Mouse (Mus musculus): ENCODE data around the gene Srp54a.
"Not testable (repeated sequence)": the region's sequence is repeated elsewhere in the genome, so short reads cannot be mapped to it uniquely, and the experiment has no call there.

The Srp54a gene

DNA sequence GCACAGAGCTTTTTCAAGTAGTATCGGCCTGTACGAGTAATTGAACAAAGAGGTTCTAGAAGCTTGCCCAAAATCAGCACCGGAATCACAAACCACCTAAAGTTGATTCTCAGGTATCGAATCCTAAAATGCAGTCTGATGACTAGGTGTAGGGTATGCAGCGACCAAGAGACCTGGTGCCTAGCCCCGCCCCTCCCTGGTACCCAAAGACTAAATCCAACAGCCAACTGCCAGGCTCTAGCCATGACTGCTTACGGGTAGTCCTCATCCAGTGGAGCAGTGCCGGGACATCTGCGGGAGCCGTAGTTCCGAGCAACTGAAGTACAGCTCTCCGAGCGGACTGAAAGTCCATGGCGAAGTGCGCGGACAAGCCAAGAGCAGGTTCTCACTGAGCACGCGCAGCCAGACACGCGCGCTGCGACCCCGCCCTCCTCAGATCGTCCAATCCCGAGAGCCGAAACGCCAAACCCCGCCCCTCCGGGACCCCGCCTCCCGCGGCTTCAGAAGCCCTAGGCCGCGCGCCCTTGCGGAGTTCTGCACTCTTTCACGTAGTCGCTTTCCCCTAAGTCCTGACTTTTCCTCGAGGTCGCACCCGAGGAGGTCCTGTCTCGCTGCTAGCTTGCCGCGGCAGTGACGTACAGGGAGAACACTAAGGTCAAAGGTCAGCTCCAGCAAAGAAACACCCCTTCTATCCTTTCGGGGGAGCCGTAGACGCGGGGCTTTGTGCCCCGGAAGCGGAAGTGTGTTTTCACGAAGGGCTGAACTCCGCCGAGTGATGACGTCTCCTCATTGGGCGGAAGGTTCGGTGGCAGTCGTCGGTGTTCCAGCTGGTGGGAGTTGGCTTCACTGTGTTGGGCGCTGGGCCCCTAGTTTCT, at the start of gene Srp54a, which contains the start of gene 2700097O09Rik:
Gene Srp54a (plus strand): TSS at position 537 of the 875 bp plus-strand sequence.
Gene 2700097O09Rik (minus strand): TSS at position 385 of the 875 bp plus-strand sequence.
- peak; percentile 94 for DNase-seq

DNA sequence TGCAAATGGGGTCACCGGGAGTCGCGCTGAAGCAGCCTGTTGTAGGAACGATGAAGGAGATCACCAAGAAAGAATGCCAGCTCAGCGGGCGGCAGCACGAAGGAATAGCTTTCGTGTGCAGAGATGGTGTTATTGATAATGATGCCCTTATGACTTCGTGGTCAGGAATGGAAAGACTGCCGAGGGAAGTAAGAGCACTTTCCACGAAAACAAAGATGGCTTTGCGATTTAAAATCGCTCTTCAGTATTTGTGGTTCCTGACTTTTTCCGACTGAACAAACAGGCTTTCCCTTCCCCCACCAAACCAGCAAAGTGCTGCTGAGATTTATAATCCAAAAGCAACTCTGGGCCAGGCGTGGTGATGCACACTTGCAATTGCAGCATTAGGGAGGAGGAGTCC, 39.1 kb upstream of the Srp54a start:
- DNase-seq = no peak

DNA sequence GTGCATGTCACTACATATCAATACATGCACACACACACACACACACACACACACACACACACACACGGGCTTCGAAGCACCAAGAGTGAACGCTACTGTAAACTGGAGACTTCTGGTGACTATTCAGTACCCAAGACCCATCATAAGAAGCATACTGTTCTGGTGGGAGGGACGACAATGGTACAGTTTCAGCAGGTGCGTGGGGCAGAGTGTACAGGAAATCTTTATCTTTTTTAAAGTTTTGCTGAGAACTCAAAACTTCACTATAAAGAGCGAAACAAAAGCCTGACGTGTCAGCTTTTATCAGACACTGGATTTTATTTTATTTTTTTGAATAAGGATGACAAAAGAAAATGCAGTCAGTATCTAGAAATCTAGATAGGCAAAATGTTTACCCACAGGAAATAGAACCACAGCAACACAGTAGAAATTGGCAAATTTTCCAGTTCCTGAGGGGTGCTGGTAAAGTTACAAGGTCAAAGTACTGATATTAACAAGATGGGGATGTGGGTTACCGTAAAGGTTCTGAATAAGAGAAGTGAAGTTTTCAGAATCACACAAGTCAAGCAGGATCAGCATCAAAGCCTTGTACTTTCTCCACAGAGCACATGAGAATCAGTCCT, 30.2 kb upstream of the Srp54a start:
- no peak for DNase-seq

DNA sequence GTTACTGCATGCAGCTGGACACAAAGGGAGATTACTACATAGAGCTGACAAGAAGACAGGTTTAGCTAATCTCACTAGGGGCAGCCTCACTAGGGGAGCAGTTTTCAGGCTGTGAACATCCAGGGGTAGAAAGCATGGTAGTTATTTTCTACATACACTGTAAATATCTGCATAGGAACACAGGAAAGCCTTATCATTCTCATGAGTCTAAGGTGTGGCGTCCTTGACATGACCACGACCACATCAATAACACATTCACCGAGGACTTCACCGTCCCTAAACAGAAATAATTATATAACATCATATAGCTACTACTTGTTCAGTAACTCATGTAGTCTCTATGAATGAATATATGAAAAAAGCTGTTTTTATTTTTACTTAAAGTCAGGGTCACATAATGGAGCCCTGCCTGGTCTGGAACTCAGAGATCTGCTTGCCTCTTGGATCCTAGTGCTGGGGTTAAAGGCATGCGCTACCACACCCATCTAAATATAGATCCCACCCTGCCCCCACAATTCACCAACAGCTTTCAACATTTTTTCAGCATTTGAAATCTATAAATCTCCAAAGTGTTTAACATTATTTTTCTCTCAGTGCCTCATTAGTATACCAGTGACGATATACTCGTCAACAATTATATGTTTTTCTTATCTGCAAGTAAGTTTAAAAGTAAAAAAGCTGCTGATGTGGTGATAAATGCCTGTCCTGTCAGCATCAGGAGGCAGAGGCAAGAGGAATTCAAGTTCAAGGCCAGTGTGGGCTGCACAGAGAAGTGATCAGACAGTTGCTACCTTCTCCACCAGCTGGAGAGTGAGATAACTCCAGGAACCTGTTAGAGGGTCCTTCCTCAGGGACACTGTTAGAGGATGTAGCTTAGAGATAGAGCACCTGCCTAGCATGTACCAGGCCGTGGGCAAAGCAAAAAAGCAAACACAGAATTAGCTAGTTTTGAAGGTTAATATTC, 28.6 kb upstream of the Srp54a start:
- DNase-seq = no peak

DNA sequence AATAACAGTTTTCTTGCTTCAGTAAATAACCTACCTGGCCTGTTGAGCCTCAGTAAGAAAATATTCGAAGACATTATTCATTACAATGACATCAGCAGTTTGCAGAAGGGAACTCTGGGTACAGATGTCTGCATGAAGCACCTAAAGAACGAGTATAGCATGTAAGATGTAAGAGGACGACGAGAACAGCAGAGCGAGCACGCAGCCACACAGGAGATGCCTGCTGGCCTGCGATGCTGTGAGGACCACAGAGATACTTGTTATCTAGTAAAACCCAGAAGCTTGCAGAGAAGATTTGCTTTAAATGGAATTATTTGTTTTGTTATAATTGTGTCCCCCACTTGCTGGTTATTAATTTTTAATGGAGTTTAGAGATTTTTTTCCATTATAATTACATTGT, 26.8 kb upstream of the Srp54a start:
- DNase-seq = no peak

DNA sequence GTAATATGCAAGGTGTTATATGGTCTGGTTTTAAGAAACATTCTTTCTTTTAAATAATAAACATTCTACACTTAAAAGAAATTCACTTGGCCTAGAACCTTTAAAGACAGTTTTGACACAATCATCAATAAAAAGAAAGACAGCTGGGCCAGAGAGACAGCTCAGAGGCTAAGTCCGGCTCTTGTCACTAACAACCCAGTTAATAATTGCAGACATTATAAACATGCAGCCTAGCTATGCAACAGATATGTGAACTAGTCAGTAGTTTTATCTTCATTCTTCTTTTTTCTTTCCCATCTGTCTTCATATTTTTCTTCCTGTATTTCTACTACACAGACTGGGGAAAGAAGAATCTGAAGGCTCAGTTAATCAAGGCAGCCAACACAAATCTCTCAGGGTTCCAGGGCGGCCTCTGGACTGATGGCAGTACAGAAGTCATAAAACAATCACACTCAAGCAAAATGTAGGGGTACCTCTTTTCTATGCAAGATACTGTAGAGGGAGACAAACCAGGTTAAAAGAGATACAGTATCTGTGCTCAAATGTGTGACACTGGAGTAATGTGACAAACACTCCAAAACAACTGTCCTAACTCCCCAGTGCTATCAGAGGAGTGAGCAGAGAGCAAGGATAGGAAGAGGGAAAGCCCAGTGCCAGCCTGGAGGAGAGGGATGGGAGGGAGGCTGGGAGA, 25.4 kb upstream of the Srp54a start:
- DNase-seq = no peak

DNA sequence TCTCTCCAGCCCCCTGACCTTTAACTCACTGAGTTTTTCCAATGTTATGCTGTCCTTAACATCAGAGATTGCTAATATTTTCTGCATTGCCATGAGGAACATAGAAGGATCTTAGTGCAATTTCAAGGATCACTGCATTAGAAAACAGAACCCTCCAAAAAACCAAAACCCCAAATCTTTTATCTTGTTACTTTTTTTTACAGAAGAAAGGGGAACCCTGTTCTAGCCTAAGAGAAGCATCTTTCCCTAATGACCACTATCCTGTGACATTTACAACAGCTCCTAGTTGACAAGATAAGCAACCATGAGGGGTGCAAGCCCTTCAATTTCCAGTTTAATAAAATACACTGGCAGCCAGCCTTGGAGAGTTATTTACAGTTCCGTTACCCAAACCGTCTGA, 23.4 kb upstream of the Srp54a start:
- no peak for DNase-seq

DNA sequence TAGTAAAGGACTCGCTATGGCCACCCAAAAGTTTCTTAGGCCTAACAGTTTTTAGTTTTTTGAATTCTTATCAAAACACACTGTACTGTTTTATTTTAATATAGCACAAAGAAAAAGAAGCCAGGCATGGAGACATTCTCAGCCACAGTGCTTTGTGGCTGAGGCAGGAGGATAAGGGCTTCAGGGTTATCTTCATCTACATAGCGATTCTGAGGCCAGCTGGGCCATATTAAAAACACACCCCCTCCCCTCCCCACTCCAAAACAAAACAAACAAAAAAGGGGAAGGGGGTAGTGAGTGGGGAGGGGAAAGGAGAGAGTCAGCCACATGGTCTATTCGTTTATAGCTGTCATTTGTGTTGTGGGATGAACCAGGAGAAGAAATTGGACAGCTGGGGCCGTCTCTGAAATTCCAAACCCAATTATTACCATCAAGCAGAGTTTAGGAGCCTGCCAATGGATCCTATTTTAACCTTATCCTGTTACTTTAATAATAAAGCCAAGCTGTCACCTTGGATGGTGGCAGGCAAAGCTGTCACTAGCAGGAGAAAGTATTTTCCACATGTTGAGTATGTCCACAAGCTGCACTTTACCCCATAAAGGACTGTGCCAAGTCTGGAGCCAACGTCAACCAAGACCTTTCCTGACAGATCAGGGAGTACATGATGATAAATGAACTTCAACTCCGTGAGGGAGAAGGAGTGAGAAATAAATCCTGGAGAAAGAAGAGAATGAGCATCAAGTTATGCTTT, 21.0 kb upstream of the Srp54a start:
- no peak for DNase-seq

DNA sequence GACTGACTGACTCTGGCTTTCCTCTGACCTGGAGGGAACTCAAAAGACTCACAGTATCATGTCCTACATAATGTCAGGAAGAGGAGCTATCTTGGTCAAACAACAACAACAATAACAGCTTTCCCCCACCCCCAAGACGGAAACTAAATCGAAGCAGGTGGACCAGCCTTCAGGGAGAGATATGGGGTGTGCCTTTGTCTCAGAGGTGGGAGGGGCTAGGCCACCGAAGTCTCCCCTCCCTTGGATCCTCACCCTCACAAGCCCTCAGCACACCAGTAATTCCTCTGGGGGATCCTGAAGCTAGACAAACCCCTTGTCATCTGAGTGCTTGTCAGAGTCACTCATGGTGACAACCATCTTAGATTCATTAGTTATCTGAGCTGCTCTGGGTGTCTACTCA, 20.2 kb upstream of the Srp54a start:
- DNase-seq = no peak

DNA sequence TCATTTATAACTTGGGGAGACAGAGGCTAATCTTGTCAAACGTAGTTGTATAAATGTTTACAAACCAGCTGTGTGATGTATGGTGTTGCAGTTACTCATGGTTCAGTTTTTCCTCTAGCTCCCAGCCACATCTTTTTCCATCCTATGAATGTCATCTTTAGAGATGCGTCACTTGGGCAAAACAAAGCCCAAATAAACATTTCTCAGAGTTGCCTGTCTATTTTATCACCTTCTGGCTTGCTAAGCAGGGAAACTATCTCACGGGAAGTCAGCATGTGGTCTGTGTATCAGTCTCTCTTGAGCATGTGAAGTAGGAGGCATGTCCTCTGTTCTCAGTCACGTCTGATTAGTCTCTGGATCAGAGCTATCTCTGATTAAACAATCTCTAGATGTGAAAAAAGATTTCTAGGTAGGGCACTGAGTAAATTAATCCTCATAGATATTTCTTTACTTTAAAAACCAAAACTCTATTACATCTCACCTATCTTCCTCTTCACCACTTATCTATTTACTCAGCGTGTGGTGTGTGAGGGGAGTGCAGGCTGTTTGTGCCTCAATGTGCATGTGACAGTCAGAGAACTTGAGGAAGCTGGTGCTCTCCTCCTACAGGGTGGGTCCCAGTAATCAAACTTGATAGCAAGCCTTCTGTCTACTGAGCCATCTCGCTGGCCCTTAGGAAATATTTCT, 19.7 kb upstream of the Srp54a start:
- DNase-seq = no peak

DNA sequence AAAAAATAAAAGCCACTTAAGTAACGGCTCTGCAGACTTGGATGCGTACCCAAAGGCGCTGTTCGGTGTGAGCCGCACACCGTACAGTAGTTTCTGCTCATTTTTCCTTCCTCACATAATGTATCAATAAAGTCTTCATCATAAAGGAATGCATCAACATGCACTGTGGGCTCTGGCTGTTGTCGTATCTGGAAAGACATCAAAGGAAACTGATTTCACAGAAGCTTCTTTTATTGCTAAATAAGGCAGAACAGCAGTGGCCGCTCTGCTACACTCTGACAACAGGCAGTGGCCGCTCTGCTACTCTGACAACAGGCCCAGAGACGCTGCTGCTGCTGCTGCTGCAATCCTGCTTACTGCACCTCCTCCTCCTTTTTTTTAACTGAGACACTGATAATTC, 19.1 kb upstream of the Srp54a start:
- no peak for DNase-seq

DNA sequence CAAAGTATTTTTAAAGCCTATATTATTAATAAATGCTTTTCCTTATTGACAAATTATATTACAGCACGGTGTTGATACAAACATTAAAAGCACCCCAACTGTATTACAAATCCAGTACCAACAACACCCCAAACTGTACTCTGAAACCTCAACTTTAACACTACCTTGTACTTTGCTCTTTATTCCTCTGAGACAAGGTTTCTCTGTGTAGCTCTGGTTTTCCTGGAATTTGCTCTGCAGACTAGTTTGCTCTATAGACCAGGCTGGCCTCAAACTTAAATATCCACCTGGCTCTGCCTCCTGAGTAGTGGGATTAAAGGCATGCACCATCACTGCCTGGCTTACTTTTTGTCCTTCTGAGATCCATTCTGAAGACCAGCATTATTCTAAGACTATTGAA, 17.9 kb upstream of the Srp54a start:
- DNase-seq = no peak

DNA sequence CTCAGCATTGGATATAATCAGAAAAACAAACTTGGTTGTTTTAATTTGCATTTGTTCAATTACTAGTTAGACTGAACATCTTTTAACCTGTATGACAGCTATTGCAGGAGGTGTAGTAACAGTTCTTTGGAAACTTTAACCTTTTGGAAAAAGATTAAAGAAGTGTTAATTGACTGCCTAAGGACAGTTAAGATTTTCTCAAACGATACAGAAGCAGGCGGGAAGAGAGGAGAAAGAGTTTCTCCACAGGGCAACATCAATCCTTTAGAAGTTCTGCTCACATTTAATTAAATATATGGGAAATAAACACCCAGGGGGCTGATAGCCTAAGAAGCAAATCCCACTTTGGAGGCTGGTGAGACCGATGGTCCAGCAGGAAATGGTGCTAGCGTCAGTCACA, 7.6 kb upstream of the Srp54a start:
- DNase-seq = no peak

DNA sequence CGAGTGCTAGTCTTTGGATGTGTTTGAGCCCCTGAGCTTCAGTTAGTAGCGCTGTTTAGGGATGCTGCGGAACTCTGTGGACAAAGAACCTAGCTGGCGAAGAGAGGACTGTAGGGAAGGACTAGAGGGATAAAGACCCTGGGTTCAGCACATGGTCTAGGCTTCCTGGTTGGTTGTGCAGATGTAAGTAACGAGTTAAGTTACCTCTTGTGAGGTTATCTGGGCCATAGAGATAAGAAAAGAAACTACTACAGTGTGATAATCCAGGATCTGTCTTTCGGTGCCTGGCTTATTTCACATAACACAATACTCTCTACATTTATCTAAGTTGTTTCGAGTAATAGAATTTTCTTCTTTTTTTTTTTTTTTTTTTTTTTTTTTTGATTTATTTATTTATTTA, 6.4 kb upstream of the Srp54a start:
- DNase-seq = no peak

DNA sequence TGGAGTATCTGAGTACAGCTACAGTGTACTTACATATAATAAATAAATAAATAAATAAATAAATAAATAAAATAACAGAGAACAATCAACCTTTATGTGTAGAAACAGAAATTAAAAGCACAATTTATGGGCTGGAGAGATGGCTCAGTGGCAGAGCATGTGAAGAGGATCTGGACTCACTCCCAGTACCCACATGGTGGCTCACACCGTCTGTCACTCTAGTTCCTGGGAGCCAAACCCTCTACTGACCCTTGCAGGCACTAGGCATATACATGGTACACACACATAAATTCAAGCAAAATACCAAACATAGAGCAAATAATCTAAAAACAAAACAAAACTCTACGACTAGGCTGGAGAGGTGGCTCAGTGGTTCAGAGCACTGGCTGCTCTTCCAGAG, 4.8 kb upstream of the Srp54a start:
- no peak for DNase-seq

DNA sequence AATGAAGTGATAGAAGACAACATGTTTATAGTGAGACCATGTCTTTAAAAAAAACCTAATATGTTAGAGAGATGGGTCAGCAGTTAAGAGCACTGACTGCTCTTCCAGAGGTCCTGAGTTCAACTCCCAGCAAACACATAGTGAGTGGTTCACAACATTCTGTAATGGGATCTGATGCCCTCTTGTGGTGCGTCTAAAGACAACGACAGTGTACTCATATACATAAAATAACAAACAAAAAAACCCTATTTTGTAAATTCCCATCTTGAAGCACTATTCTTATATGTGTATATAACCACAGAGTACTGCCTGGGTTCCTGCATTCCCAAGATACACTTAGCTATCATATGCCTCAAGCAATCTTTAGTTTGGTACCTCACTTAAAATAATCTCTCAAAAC, 1.4 kb upstream of the Srp54a start:
- not testable (repeated sequence) for DNase-seq

DNA sequence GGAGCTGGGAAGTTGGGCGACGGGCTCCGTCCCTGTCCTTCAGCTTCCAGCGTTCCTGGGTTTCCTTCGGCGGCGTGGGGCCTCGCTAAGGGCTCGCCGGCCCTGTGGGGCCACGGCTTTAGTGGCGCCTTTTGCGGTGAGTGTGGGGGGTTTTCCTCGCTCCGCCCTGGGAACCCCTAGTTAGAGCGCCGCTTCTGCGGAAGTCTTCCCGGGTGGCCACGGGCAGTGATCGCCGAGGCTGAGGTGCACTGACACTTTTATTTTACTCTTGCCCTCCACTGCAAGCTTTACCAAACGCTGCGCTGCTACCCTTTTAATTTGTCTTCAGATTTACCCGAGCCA, 510 bp downstream of the Srp54a start:
- not testable (repeated sequence) for DNase-seq

DNA sequence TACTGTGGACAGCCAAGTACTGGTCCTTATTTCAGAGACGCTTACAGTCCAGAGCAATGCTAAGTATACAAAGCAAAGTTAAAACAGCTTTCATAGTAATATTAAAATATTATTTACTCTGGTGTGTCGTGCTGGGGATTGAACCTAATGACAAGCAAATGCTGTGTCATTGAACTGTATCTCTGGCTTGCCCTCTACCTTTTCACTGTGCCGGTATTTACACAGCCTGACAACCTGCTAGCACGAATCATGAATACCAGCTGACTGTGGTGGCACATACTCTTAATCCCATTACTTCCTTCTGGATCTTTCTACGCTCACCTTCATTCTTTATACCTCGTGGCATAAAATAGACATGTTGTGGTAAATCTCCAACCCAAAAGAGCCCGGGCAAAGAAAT, 12.1 kb downstream of the Srp54a start:
- not testable (repeated sequence) for DNase-seq

DNA sequence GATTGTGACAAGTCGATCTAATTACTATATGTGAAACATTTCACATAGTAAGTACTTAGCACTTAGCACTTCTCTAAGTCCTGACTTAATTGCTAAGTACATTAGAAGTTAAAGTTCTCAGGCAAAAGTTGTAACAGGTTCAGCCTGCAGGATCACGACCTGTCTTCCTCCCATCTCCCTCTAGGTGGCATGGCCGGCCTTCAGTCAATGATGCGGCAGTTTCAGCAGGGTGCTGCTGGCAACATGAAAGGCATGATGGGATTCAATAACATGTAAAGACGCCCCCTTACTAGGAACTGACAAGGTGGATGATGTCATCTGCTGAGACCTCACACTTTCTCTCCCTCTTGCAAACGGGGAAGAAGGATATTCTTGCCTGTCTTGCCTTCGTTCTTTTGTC, 32.6 kb downstream of the Srp54a start:
- not testable (repeated sequence) for DNase-seq

DNA sequence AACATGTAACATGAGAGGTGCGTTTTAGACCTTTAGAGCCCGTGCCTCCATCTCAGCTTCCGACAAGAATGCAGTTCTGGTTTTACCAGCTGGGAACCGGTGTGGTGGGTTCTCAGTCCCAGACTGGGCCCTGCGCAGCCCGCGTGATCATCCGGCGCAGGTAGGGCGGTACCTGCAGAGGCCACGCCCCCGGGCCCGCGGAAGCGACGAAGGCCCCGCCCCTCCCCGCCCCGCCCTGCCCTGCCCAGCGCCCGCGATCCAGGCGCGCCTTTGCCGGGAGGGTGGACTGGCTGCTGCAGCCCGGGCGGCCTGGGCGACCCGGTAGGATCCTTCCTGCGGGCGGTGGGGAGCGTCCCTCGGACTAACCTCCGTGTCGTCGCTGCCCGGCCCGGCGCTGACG, 44.2 kb downstream of the Srp54a start, which contains the start of gene Fam177a:
Gene Fam177a (plus strand): TSS at position 228 of the 400 bp plus-strand sequence.
- DNase-seq = not testable (repeated sequence)

DNA sequence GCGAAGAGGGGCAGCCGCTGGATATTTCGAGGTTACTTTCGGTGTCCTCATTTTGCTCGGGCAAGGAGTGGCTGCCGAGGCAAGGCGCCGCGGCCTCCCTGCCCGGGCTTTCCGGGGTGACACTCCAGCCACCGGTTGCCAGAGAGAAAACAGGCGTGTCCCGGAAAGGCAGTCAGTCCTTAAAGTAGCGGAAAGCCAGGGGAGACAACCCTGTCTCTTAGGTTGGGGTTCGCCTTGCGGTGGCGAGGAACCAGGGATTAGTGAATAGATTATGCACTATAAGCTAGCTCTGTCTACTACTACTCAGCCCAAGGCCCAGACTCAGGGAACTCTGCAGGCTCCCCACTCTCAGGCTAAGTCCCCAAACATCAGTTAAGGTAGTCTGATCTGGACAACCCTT, 44.7 kb downstream of the Srp54a start:
- not testable (repeated sequence) for DNase-seq
